Mouse (Mus musculus) forebrain, embryonic 10.5 days (tissue): Measurements from ENCODE around the gene Drosha. TPM values are rescaled to one million over a fixed set of nuclear protein-coding genes. Genes with fewer than 3 reads are reported as not detected.

Source experiments
- DNase-seq: peaks from one replicate; pipeline ENCODE4 v3.0.0-alpha.2; 2017; ENCODE audit warnings: low spot score; ENCODE audit errors: extremely low spot score
- H3K27ac ChIP-seq: fragments of 300-500 bp; sonication (generic); 2 replicates; pipeline ENCODE4 v1.5.1; 2016; ENCODE audit warnings: mild to moderate bottlenecking
- H3K27me3 ChIP-seq: fragments of 300-500 bp; sonication (generic); 2 replicates; pipeline ENCODE4 v1.6.1; 2016; ENCODE audit warnings: mild to moderate bottlenecking; ENCODE audit not compliant: poor library complexity, severe bottlenecking
- H3K36me3 ChIP-seq: fragments of 300-500 bp; sonication (generic); replicated peaks from 2 replicates; pipeline ENCODE4 v1.6.1; 2016; ENCODE audit warnings: mild to moderate bottlenecking, moderate library complexity
- H3K4me1 ChIP-seq: fragments of 300-500 bp; sonication (generic); 2 replicates; pipeline ENCODE4 v1.6.1; 2016
- H3K4me3 ChIP-seq: fragments of 300-500 bp; sonication (generic); 2 replicates; pipeline ENCODE4 v1.5.1; 2016; ENCODE audit warnings: mild to moderate bottlenecking, moderate library complexity
- H3K9me3 ChIP-seq: fragments of 300-500 bp; sonication (generic); 2 replicates; pipeline ENCODE4 v1.6.1; 2016; ENCODE audit warnings: mild to moderate bottlenecking, moderate library complexity
- WGBS: fragments of 180-500 bp; shearing (Covaris S2); methylation state at CpG from one replicate; pipeline ENCODE4 v1.1.7; 2016; 5-methylcytosine and 5-hydroxymethylcytosine counted together
- polyA plus RNA-seq: library from polyadenylated mRNA; unstranded; fragments of >200 nt; fragmentation: Nextera tagmentation; extraction: Ambion mirVana; gene quantifications from 2 replicates; pipeline ENCODE4 v1.2.1, GENCODE M21; 2016

Drosha gene
- polyA plus RNA-seq, 1 experiment from 2014 or later = 87.7 TPM

DNA sequence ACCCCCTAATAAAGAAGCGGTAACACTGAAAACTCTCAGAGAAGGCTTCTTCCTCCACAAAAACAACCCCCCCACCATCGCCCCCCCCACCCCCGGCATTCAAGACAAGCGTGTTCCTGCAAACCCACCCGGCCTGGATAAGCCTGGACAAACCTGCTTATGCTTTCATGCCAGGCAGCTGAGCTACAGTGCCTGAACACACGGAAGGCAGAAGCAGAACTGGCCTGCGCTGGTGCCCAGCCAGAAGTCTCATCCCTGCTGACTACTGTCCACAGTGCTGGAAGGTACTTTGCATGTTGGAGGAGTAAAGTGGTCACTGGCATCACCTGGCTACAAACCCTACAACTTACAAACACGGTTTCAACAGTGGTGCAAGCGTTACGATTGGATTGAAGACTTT lies 17.5 kb upstream of the Drosha start:
- H3K36me3 ChIP-seq = peaks cover 66% of the 10 kb centered on the region

DNA sequence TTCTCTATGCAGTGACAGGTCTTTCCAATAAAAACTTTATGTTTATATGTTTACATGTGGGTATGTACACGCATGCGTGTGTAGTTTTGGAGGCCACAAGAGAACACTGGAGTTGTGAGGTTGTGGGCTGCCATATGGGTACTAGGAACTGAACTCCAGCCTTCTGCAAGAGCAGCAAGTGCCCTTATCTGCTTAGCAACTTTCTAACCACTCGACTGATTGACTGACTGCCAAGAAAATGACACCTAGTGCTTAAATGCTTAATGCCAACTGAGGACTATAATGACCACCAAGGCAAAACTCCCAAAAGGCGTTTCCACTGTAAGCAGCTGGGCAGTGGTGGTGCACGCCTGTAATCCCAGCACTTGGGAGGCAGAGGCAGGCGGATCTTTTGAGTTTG lies 15.3 kb upstream of the Drosha start:
- Histone ChIP-seq H3K4me3 (no peak overlapping the region), H3K27me3 (no peaks in the 10 kb centered on the region), H3K36me3 (peaks cover 88% of the 10 kb centered on the region), H3K27ac (no peak overlapping the region), H3K4me1 (no peaks in the 10 kb centered on the region), H3K9me3 (no peaks in the 10 kb centered on the region)
- no peak for DNase-seq
- 96% methylated on average over 6 of the region's 6 CpGs for WGBS

More for the DNA sequence above, 17.5 kb upstream of the Drosha start:
- H3K4me1 ChIP-seq = no peaks in the 10 kb centered on the region
- no peaks in the 10 kb centered on the region for H3K9me3 ChIP-seq
- H3K27ac ChIP-seq = no peak overlapping the region
- 96% methylated on average over 10 of the region's 10 CpGs for WGBS
- H3K27me3 ChIP-seq = no peaks in the 10 kb centered on the region
- no peak overlapping the region for H3K4me3 ChIP-seq
- no peak for DNase-seq

DNA sequence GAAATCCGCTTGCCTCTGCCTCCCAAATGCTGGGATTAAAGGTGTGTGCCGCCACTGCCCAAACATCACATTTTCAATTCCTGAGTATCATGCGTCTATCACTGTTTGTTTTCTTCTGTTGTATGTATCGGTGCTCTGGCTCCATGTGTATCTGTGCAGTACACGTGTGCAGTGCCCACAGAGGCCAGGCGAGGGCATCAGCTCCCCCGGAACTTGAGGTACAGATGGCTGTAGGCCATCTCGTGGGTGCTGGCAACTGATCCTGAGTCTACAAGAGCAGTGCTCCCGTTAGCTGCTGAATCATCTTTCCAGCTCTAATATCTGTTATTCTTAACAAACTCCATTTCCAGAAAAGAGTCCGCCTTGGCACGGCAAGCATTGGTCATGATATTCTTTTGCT lies 12.0 kb upstream of the Drosha start:
- H3K27me3 ChIP-seq = no peaks in the 10 kb centered on the region
- H3K27ac ChIP-seq = no peak overlapping the region
- no peaks in the 10 kb centered on the region for H3K9me3 ChIP-seq
- H3K4me1 ChIP-seq = no peaks in the 10 kb centered on the region
- H3K4me3 ChIP-seq = no peak overlapping the region
- WGBS = 97% methylated on average over 11 of the region's 11 CpGs
- peaks cover 100% of the 10 kb centered on the region for H3K36me3 ChIP-seq
- DNase-seq = no peak

GRCm38 (mm10) chr15:12817592-12817991 lies 7.0 kb upstream of the Drosha start:
- Histone ChIP-seq H3K36me3 (peaks cover 98% of the 10 kb centered on the region), H3K4me1 (peaks cover 3% of the 10 kb centered on the region; the same call in 1 of the 2 replicates), H3K27me3 (no peaks in the 10 kb centered on the region), H3K27ac (no peak overlapping the region), H3K9me3 (no peaks in the 10 kb centered on the region), H3K4me3 (no peak overlapping the region)
- DNase-seq = no peak
- WGBS = 94% methylated on average over 8 of the region's 8 CpGs

- peaks cover 33% of the 10 kb centered on the region for H3K4me1 ChIP-seq
- no peaks in the 10 kb centered on the region for H3K27me3 ChIP-seq
- H3K9me3 ChIP-seq = no peaks in the 10 kb centered on the region
- 74% methylated on average over 9 of the region's 9 CpGs for WGBS
- no peak overlapping the region for H3K27ac ChIP-seq
- H3K4me3 ChIP-seq = peak overlapping the region; percentile 94; the same call in 1 of the 2 replicates
- H3K36me3 ChIP-seq = peaks cover 67% of the 10 kb centered on the region
- DNase-seq = no peak
These were observed 1.9 kb upstream of the Drosha start for GRCm38 (mm10) chr15:12822416-12823395.

- Histone ChIP-seq H3K27me3 (no peaks in the 10 kb centered on the region), H3K9me3 (no peaks in the 10 kb centered on the region), H3K27ac (peak overlapping the region; percentile 99), H3K4me3 (peak overlapping the region; percentile 94), H3K36me3 (peaks cover 67% of the 10 kb centered on the region), H3K4me1 (peaks cover 33% of the 10 kb centered on the region)
- DNase-seq = no peak
- WGBS = 89% methylated on average over 2 of the region's 2 CpGs
These were observed 1.0 kb upstream of the Drosha start for GRCm38 (mm10) chr15:12823455-12824119.

DNA sequence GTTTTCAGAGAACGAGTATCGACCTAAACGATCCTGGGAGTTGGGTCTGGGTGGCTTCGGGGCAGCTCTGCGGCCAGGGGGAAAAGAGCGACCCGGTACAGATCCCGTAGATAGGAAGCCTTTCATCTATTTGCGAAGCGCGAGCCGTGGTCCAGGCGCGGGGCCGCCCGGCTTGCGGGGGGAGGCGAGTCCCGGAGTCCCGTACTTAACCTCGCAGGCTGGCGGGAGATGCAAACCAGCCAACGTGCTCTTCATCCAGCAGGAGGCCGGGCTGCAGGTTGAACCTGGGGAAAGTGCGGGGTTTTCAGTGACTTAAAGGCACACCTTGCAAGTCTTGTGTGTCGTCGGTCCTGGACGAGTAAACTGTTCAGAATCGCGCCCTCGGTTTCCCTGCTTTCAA lies 350 bp downstream of the Drosha start:
- no peak for DNase-seq

DNA sequence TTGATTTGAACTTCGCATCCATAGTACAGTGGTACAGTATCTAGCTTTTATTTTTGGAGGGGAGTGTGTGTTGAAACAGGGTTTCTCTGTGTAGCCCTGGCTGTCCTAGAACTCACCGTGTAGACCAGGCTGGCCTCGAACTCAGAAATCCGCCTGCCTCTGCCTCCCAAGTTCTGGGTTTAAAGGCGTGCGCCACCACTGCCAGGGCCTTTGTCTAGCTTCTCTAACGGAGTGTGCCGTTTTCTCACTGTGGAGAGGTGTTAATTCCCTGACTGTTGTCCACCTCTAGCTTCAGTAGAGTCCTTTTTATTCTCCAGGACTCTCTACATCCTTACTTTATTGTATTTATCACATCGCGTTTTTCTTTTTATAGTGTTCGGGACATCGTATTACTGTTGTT lies 793 bp downstream of the Drosha start:
- H3K4me3 ChIP-seq = peak overlapping the region; percentile 94
- peaks cover 33% of the 10 kb centered on the region for H3K4me1 ChIP-seq
- peaks cover 67% of the 10 kb centered on the region for H3K36me3 ChIP-seq
- WGBS = 60% methylated on average over 12 of the region's 12 CpGs
- H3K27me3 ChIP-seq = no peaks in the 10 kb centered on the region
- H3K27ac ChIP-seq = peak overlapping the region; percentile 99
- no peak for DNase-seq
- H3K9me3 ChIP-seq = no peaks in the 10 kb centered on the region

More for the DNA sequence above, 350 bp downstream of the Drosha start:
- Histone ChIP-seq H3K27me3 (no peaks in the 10 kb centered on the region), H3K4me3 (peak overlapping the region; percentile 94), H3K9me3 (no peaks in the 10 kb centered on the region), H3K4me1 (peaks cover 33% of the 10 kb centered on the region), H3K36me3 (peaks cover 67% of the 10 kb centered on the region), H3K27ac (peak overlapping the region; percentile 99)
- WGBS = under 1% methylated on average over 31 of the region's 31 CpGs

GRCm38 (mm10) chr15:12829878-12830277 lies 5.3 kb downstream of the Drosha start:
- Histone ChIP-seq H3K36me3 (peaks cover 81% of the 10 kb centered on the region), H3K4me3 (no peak overlapping the region), H3K27me3 (no peaks in the 10 kb centered on the region), H3K27ac (no peak overlapping the region), H3K9me3 (no peaks in the 10 kb centered on the region), H3K4me1 (peaks cover 16% of the 10 kb centered on the region)
- DNase-seq = no peak
- WGBS = 100% methylated on average over 3 of the region's 3 CpGs

- H3K27me3 ChIP-seq = no peaks in the 10 kb centered on the region
- H3K27ac ChIP-seq = no peak overlapping the region
- DNase-seq = no peak
- H3K36me3 ChIP-seq = peaks cover 90% of the 10 kb centered on the region
- no peak overlapping the region for H3K4me3 ChIP-seq
- no peaks in the 10 kb centered on the region for H3K4me1 ChIP-seq
- WGBS = 96% methylated on average over 4 of the region's 4 CpGs
- H3K9me3 ChIP-seq = no peaks in the 10 kb centered on the region
These were observed 8.0 kb downstream of the Drosha start for GRCm38 (mm10) chr15:12832599-12832998.

DNA sequence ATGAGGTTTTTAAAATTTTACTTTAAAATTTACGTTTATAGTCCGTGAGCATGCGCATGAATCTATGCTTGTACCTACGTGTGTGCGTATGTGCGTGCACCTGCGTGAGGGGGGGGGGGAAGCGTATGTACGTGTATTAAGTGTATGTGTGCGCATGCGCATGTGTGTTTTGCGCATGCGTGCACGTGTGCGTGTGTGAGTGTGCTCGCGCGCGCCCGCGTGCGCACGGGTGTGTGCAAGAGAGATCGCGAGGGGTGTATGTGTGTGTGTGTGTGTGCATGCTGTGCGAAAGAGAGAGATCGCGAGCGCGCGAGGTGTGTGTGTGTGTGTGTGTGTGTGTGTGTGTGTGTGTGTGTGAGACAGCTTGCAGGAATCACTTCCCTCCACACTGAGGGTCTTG lies 8.8 kb downstream of the Drosha start:
- Histone ChIP-seq H3K36me3 (peaks cover 90% of the 10 kb centered on the region), H3K4me3 (no peak overlapping the region), H3K27me3 (no peaks in the 10 kb centered on the region), H3K27ac (no peak overlapping the region), H3K4me1 (no peaks in the 10 kb centered on the region), H3K9me3 (no peaks in the 10 kb centered on the region)
- no peak for DNase-seq
- 97% methylated on average over 31 of the region's 31 CpGs for WGBS

DNA sequence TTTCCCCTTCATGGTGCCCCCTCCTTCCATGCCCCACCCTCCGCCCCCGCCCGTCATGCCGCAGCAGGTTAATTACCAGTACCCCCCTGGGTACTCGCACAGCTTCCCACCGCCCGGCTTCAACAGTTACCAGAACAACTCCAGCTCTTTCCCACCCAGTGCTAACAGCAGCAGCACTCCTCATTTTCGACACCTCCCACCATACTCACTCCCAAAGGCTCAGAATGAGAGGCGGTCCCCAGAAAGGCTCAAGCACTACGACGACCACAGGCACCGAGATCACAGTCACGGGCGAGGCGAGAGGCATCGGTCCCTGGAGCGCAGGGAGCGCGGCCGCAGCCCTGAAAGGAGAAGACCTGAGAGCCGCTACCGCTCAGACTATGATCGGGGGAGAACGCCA lies 9.6 kb downstream of the Drosha start:
- no peaks in the 10 kb centered on the region for H3K27me3 ChIP-seq
- no peaks in the 10 kb centered on the region for H3K4me1 ChIP-seq
- H3K27ac ChIP-seq = no peak overlapping the region
- peaks cover 90% of the 10 kb centered on the region for H3K36me3 ChIP-seq
- no peaks in the 10 kb centered on the region for H3K9me3 ChIP-seq
- no peak for DNase-seq
- no peak overlapping the region for H3K4me3 ChIP-seq
- 92% methylated on average over 24 of the region's 24 CpGs for WGBS

DNA sequence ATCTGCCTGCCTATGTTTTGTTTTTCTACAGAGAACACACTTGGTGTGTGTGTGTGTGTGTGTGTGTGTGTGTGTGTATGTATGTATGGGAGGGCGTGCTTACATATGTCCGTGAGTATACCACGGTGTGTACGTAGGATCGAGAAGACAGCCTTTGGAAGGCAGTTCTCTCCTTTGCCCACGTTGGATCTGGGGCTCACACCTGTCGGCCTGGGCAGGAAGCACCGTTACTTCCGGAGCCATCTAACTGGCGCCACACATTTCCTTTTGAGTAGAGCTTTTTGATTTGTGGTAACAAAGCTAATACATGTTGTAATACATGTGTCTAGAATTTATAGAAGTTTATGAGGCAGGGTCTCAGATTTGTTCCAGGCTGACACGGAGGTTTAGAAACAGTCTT lies 16.1 kb downstream of the Drosha start:
- Histone ChIP-seq H3K4me3 (no peak overlapping the region), H3K27ac (no peak overlapping the region), H3K4me1 (no peaks in the 10 kb centered on the region), H3K27me3 (no peaks in the 10 kb centered on the region), H3K36me3 (peaks cover 99% of the 10 kb centered on the region), H3K9me3 (no peaks in the 10 kb centered on the region)
- no peak for DNase-seq
- 96% methylated on average over 11 of the region's 11 CpGs for WGBS
